Mouse (Mus musculus) heart, embryonic 16.5 days (tissue): ENCODE measurements around the gene Kif5c. TPM values are rescaled to one million over a fixed set of nuclear protein-coding genes. Genes with fewer than 3 reads are reported as not detected.

Experiments used
- ATAC-seq: fragments of 200-750 bp; cut with Nextera tagmentation; replicated peaks from 2 replicates; pipeline ENCODE4 v1.8.0; 2017; ENCODE audit warnings: moderate number of reproducible peaks; ENCODE audit not compliant: insufficient read depth, low FRiP score; ENCODE audit errors: extremely low read depth
- H3K27ac ChIP-seq: fragments of 300-500 bp; sonication (generic); 2 replicates; pipeline ENCODE4 v1.5.1; 2014; ENCODE audit warnings: mild to moderate bottlenecking, low read length, control low read depth, moderate library complexity
- H3K27me3 ChIP-seq: fragments of 300-500 bp; sonication (generic); 2 replicates; pipeline ENCODE4 v1.6.1; 2014; ENCODE audit warnings: low read length, mixed read lengths; ENCODE audit not compliant: control insufficient read depth, insufficient read depth
- H3K36me3 ChIP-seq: fragments of 300-500 bp; sonication (generic); 2 replicates; pipeline ENCODE4 v1.6.1; 2014; ENCODE audit not compliant: control insufficient read depth, insufficient read depth
- H3K4me1 ChIP-seq: fragments of 300-500 bp; sonication (generic); 2 replicates; pipeline ENCODE4 v1.6.1; 2014; ENCODE audit warnings: low read length, mixed read lengths; ENCODE audit not compliant: control insufficient read depth, insufficient read depth
- H3K4me2 ChIP-seq: fragments of 300-500 bp; sonication (generic); 2 replicates; pipeline ENCODE4 v1.6.1; 2014; ENCODE audit warnings: low read depth, mild to moderate bottlenecking, control low read depth, low read length
- H3K4me3 ChIP-seq: fragments of 300-500 bp; sonication (generic); 2 replicates; pipeline ENCODE4 v1.5.1; 2014; ENCODE audit warnings: mild to moderate bottlenecking, control low read depth, low read length
- H3K9ac ChIP-seq: fragments of 300-500 bp; sonication (generic); 2 replicates; pipeline ENCODE4 v1.6.1; 2014; ENCODE audit warnings: low read length, control low read depth
- H3K9me3 ChIP-seq: fragments of 300-500 bp; sonication (generic); replicated peaks from 2 replicates; pipeline ENCODE4 v1.6.1; 2016; ENCODE audit warnings: low read length; ENCODE audit not compliant: control insufficient read depth
- WGBS: fragments of 180-500 bp; shearing (Covaris S2); extraction: QIAGEN DNeasy Blood & Tissue Kit; methylation state at CpG from one replicate; pipeline ENCODE4 v1.1.7; 2014; 5-methylcytosine and 5-hydroxymethylcytosine counted together
- polyA plus RNA-seq: library from polyadenylated mRNA; unstranded; fragments of >200 nt; fragmentation: Nextera tagmentation; extraction: Ambion mirVana; gene quantifications from 2 replicates; pipeline ENCODE4 v1.2.1, GENCODE M21; 2015

Kif5c gene
- polyA plus RNA-seq, 1 experiment from 2014 or later = 0.80 TPM

- peak overlapping the region; percentile 100 for H3K4me2 ChIP-seq
- 1% methylated on average over 14 of the region's 14 CpGs for WGBS
- peak overlapping the region; percentile 75 for H3K9ac ChIP-seq
- H3K4me3 ChIP-seq = peak overlapping the region; percentile 71
- H3K36me3 ChIP-seq = no peaks in the 10 kb centered on the region
- H3K9me3 ChIP-seq = no peaks in the 10 kb centered on the region
- H3K4me1 ChIP-seq = peaks cover 23% of the 10 kb centered on the region
- ATAC-seq = no peak
- H3K27me3 ChIP-seq = peaks cover 34% of the 10 kb centered on the region
- H3K27ac ChIP-seq = no peak overlapping the region
Measured at GRCm38 (mm10) chr2:49788051-49788418, 168.9 kb downstream of the Kif5c start.

DNA sequence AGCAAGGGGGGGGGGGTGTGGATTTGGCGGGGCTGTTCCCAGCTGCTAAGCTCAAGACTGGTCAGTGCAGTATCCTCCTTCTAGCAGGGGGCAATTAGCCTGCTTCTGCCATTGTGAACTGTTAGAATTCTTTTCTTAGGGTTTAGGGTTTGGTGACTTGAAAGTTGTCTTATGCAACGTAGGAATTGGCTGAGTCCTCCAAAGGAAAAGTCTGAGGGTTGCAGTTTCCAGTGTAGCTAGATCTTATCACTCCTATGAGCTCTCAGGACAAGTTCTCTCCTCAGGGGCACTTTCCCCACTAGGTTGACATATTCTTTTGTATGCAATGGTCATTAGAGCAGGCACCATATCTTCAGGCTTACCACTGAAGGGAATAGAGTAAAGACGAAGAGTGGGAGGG is 169.5 kb downstream of the Kif5c start:
- peaks cover 34% of the 10 kb centered on the region for H3K27me3 ChIP-seq
- no peak overlapping the region for H3K27ac ChIP-seq
- peaks cover 23% of the 10 kb centered on the region for H3K4me1 ChIP-seq
- H3K4me2 ChIP-seq = peak overlapping the region; percentile 100; the same call in 1 of the 2 replicates
- H3K9ac ChIP-seq = no peak overlapping the region
- no peaks in the 10 kb centered on the region for H3K9me3 ChIP-seq
- ATAC-seq = no peak
- H3K36me3 ChIP-seq = no peaks in the 10 kb centered on the region
- WGBS = 24% methylated on average over 3 of the region's 3 CpGs
- H3K4me3 ChIP-seq = no peak overlapping the region

DNA sequence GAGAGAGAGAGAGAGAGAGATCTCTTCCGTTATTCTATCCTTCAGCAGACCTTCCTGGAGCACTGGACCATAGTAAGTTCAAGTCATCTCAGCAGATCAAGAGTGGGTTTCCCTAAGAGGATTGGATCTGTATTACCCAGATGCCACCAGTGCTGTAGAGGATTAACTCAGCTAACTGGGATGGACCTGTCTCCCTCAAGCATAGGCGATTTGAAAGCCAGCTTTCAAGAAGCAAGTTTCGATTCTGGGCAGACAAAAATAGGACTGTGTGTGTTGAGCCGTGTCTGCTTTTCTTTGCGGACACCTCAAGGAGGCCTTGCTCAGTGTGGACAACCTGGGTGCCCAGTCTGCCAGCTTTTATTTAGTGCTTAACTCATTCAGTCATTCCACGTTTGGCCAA is 170.0 kb downstream of the Kif5c start:
- Histone ChIP-seq H3K4me1 (peaks cover 23% of the 10 kb centered on the region), H3K36me3 (no peaks in the 10 kb centered on the region), H3K9ac (no peak overlapping the region), H3K27ac (no peak overlapping the region), H3K4me3 (no peak overlapping the region), H3K27me3 (peaks cover 34% of the 10 kb centered on the region), H3K4me2 (peak overlapping the region; percentile 100; the same call in 1 of the 2 replicates), H3K9me3 (no peaks in the 10 kb centered on the region)
- 49% methylated on average over 6 of the region's 6 CpGs for WGBS
- ATAC-seq = 0 out of 2 replicates have a peak, but pooled peaks have one; percentile 35

- Histone ChIP-seq H3K36me3 (no peaks in the 10 kb centered on the region), H3K4me3 (no peak overlapping the region), H3K9ac (no peak overlapping the region), H3K4me2 (peak overlapping the region; percentile 100; the same call in 1 of the 2 replicates), H3K27me3 (peaks cover 34% of the 10 kb centered on the region), H3K27ac (no peak overlapping the region), H3K4me1 (peaks cover 23% of the 10 kb centered on the region), H3K9me3 (no peaks in the 10 kb centered on the region)
- 46% methylated on average over 5 of the region's 5 CpGs for WGBS
- ATAC-seq = peak; percentile 41; the same call in 1 of the 2 replicates
Measured at GRCm38 (mm10) chr2:49789504-49789903, 170.4 kb downstream of the Kif5c start.

- no peaks in the 10 kb centered on the region for H3K27me3 ChIP-seq
- H3K4me2 ChIP-seq = no peak overlapping the region
- no peaks in the 10 kb centered on the region; the same call in 1 of the 2 replicates for H3K4me1 ChIP-seq
- H3K4me3 ChIP-seq = no peak overlapping the region
- H3K27ac ChIP-seq = no peak overlapping the region
- H3K36me3 ChIP-seq = no peaks in the 10 kb centered on the region
- WGBS = 30% methylated on average over 14 of the region's 14 CpGs
- no peaks in the 10 kb centered on the region for H3K9me3 ChIP-seq
- ATAC-seq = peak; percentile 73
- no peak overlapping the region for H3K9ac ChIP-seq
Measured at GRCm38 (mm10) chr2:49797444-49798143, 178.5 kb downstream of the Kif5c start.

DNA sequence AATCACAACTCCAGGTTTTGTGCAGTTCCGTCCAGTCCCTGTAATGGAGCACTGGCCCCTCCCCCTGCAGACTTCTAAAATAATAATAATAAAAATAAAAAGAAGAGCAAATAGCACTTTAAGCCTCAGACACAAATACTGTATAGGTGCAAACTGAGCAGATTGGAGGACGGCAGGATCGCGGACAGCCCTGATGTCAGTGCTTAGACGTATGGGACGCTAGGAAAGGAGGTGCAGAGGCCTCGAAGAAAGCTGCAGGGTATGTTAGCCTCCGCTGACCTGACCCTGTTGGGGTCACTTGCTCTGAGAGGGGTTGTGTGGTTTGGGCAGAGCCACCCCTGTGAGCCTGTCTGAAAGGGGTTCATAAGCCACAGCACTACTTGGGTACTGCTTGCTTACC is 185.3 kb downstream of the Kif5c start:
- Histone ChIP-seq H3K4me1 (no peaks in the 10 kb centered on the region), H3K4me2 (no peak overlapping the region), H3K27me3 (no peaks in the 10 kb centered on the region; the same call in 1 of the 2 replicates), H3K36me3 (no peaks in the 10 kb centered on the region), H3K9ac (no peak overlapping the region), H3K4me3 (no peak overlapping the region), H3K27ac (no peak overlapping the region), H3K9me3 (no peaks in the 10 kb centered on the region)
- WGBS = 80% methylated on average over 8 of the region's 8 CpGs
- no peak for ATAC-seq

- no peaks in the 10 kb centered on the region for H3K9me3 ChIP-seq
- no peaks in the 10 kb centered on the region for H3K4me1 ChIP-seq
- ATAC-seq = no peak
- no peak overlapping the region for H3K4me2 ChIP-seq
- no peaks in the 10 kb centered on the region; the same call in 1 of the 2 replicates for H3K27me3 ChIP-seq
- H3K27ac ChIP-seq = no peak overlapping the region
- H3K36me3 ChIP-seq = no peaks in the 10 kb centered on the region
- H3K4me3 ChIP-seq = no peak overlapping the region
- 76% methylated on average over 11 of the region's 11 CpGs for WGBS
- no peak overlapping the region for H3K9ac ChIP-seq
Measured at GRCm38 (mm10) chr2:49805736-49806371, 186.8 kb downstream of the Kif5c start.

DNA sequence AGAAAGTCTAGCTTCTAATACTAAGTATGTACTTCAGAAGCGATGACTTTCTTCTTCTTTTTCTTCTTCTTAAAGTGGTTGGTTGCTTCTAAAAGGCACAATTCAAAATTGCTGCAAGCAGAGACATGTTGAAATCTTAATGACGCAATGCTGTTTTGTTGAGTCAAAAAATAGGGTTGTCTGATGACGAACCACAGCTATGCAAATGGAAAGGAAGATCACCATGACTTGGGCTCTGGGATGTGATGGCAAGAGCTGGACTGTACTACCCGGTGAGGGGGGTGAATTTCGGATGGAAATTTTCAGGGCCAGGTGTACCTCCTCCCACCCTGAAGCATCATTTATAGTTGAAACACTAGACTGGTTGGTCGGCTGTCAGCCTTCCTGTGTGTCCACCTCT is 190.4 kb downstream of the Kif5c start:
- no peaks in the 10 kb centered on the region for H3K36me3 ChIP-seq
- no peak overlapping the region for H3K27ac ChIP-seq
- 80% methylated on average over 6 of the region's 6 CpGs for WGBS
- no peak overlapping the region for H3K4me2 ChIP-seq
- H3K4me3 ChIP-seq = no peak overlapping the region
- H3K4me1 ChIP-seq = peaks cover 12% of the 10 kb centered on the region
- H3K9ac ChIP-seq = no peak overlapping the region
- ATAC-seq = no peak
- no peaks in the 10 kb centered on the region for H3K9me3 ChIP-seq
- H3K27me3 ChIP-seq = no peaks in the 10 kb centered on the region; the same call in 1 of the 2 replicates

- H3K9me3 ChIP-seq = no peaks in the 10 kb centered on the region
- 36% methylated on average over 11 of the region's 11 CpGs for WGBS
- H3K9ac ChIP-seq = no peak overlapping the region
- H3K4me3 ChIP-seq = no peak overlapping the region
- H3K36me3 ChIP-seq = no peaks in the 10 kb centered on the region
- 0 out of 2 replicates have a peak overlapping the region, but pooled peaks have one; percentile 5 for H3K4me2 ChIP-seq
- peaks cover 12% of the 10 kb centered on the region for H3K4me1 ChIP-seq
- ATAC-seq = no peak
- H3K27me3 ChIP-seq = no peaks in the 10 kb centered on the region
- H3K27ac ChIP-seq = no peak overlapping the region
Measured at GRCm38 (mm10) chr2:49811420-49811819, 192.3 kb downstream of the Kif5c start.
